Mouse (Mus musculus): Measurements from ENCODE around the gene Ibtk. TPM values are rescaled to one million over a fixed set of nuclear protein-coding genes. Genes with fewer than 3 reads are reported as not detected.

Ibtk gene
- polyA plus RNA-seq, 1 experiment from 2014 or later: 44.8 TPM

DNA sequence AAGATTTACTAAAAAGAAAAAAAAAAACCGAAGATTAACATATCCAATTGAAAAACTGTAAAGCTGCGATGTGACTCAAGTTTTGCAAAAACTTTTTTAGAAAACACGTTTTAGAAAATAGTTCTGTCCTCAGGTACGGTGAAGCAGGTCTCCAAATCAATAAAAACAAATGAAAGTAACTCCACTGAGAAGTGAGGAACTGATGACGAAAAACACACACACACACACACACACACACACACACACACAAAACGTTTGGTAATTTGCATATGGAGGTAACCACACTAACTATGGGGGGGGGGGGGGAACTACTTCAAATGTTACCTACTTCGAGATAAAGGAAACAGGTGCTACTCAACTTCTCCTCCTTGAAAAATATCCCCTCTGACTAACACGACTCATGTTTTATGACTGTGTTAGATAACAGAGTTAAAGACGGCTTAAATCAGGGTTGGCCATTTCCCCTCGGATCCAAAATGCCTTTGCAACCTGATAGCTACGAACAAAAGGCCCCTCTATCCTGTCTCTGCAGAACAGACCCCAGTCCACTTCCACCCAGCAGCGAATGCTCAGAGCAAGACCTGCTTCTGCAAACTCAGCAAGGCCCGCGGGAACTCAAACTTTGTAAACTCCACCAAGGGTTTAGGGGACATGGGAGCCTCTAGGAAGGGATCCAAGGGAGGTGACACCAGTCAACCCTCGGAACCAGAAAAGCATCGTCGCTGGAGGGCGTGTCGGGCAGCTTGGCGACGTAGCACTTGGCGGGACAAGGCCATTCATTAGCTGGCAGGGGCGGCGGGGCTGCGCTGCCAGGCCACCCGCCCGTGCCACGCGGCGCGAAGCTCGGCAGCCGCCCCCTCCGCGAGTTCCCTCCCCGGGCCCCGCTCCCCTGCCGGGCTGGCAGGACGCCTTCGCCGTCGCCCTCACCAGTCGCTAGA is 661 bp downstream of the Ibtk start:
- DNase-seq: peak; percentile 89

DNA sequence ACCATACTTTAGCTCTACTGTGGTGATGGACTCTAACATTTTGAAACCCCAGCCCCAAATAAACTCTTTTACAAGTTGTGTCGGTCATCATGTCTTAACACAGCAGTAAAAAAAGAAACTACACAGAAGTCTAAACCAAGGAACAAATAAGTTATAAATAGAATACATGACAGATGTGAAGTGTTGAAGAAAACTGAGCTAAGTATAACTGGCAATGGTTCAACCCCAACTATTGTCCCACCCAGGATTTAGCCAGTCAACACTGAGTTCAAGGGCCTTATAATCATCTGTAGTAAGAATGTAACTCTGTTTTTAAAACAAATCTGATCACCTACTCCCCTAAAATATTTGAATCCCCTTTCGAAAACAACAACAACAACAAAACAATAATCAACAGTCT is 3.6 kb downstream of the Ibtk start:
- WGBS: 73% methylated on average over 2 of the region's 2 CpGs
- Histone ChIP-seq H3K9me3 (ENCODE audit: low read depth, low read length) (no peaks in the 10 kb centered on the region), H3K4me2 (no peak overlapping the region), H3K36me3 (ENCODE audit: insufficient read depth) (peaks cover 25% of the 10 kb centered on the region), H3K4me1 (ENCODE audit: insufficient read depth) (peaks cover 4% of the 10 kb centered on the region; the same call in 1 of the 2 replicates), H3K9ac (no peak overlapping the region), H3K27me3 (ENCODE audit: insufficient read depth, low read length) (no peaks in the 10 kb centered on the region), H3K4me3 (ENCODE audit: low read depth, low read length) (no peak overlapping the region), H3K27ac (ENCODE audit: low read depth) (no peak overlapping the region)
- peak; percentile 36 for DNase-seq
- no peak for ATAC-seq (ENCODE audit: insufficient read depth)
- no peak for TF ChIP-seq CTCF (IDR thresholded peaks at IDR 0.05; ENCODE audit: low read depth)

More for the DNA sequence above, 661 bp downstream of the Ibtk start:
- peaks cover 4% of the 10 kb centered on the region; the same call in 1 of the 2 replicates for H3K36me3 ChIP-seq (ENCODE audit: insufficient read depth)
- peak overlapping the region; percentile 99 for H3K9ac ChIP-seq
- peak overlapping the region; percentile 92 for H3K4me3 ChIP-seq (ENCODE audit: low read depth, low read length)
- TF ChIP-seq CTCF (IDR thresholded peaks at IDR 0.05; ENCODE audit: low read depth): peak; percentile 28; the same call in 1 of the 2 replicates
- H3K4me2 ChIP-seq: peak overlapping the region; percentile 75
- 1% methylated on average over 43 of the region's 43 CpGs for WGBS
- no peaks in the 10 kb centered on the region for H3K9me3 ChIP-seq (ENCODE audit: low read depth, low read length)
- peak; percentile 80 for ATAC-seq (ENCODE audit: insufficient read depth)
- H3K4me1 ChIP-seq (ENCODE audit: insufficient read depth): peaks cover 4% of the 10 kb centered on the region; the same call in 1 of the 2 replicates
- peak overlapping the region; percentile 99 for H3K27ac ChIP-seq (ENCODE audit: low read depth)
- H3K27me3 ChIP-seq (ENCODE audit: insufficient read depth, low read length): no peaks in the 10 kb centered on the region

DNA sequence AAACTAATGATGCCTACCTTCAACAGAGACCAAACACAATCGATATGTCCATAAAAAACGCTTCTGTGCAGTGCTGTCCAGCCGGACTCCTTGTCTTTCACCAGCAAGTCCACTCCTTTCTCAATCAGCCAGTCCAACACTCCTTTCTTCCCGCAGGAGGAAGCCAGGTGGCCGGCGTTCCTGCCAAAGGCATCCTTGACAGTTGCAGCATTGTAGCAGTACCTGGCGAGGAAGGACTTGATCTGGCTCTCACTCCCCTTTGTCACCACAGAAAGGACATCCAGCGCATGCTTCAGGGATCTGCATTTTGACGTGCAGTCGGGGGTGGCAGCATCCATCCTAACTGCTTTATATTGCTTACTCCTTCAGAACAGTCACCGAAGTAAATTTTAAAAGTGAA is 5.8 kb downstream of the Ibtk start:
- Histone ChIP-seq H3K4me2 (no peak overlapping the region), H3K27me3 (ENCODE audit: insufficient read depth, low read length) (no peaks in the 10 kb centered on the region), H3K36me3 (ENCODE audit: insufficient read depth) (peaks cover 40% of the 10 kb centered on the region), H3K9me3 (ENCODE audit: low read depth, low read length) (no peaks in the 10 kb centered on the region), H3K4me3 (ENCODE audit: low read depth, low read length) (no peak overlapping the region), H3K9ac (no peak overlapping the region), H3K4me1 (ENCODE audit: insufficient read depth) (no peaks in the 10 kb centered on the region), H3K27ac (ENCODE audit: low read depth) (no peak overlapping the region)
- TF ChIP-seq CTCF (IDR thresholded peaks at IDR 0.05; ENCODE audit: low read depth): no peak
- DNase-seq (no peak), ATAC-seq (ENCODE audit: insufficient read depth) (no peak)
- WGBS: 70% methylated on average over 11 of the region's 11 CpGs

DNA sequence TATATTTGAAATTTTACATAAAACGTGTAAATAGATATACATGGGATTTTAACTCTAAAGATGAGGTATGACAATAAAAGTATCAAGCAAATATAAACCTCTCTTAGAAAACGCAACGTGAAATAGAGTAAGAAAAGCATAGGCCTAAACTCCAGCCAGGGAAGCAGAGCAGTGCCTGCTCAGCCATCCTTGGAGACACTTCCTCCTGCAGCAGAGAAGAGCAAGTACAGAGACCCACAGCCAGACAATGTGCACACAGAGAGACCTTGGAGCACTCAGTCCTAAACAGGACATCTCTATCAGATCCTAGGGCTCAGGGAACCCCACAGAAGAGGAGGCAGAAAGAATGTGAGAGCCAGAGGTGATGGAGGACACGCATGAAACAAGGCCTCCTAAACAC is 7.0 kb downstream of the Ibtk start:
- H3K9ac ChIP-seq: no peak overlapping the region
- no peaks in the 10 kb centered on the region for H3K27me3 ChIP-seq (ENCODE audit: insufficient read depth, low read length)
- no peak for TF ChIP-seq CTCF (IDR thresholded peaks at IDR 0.05; ENCODE audit: low read depth)
- no peak overlapping the region for H3K27ac ChIP-seq (ENCODE audit: low read depth)
- H3K4me1 ChIP-seq (ENCODE audit: insufficient read depth): no peaks in the 10 kb centered on the region
- peaks cover 51% of the 10 kb centered on the region for H3K36me3 ChIP-seq (ENCODE audit: insufficient read depth)
- DNase-seq (no peak), ATAC-seq (ENCODE audit: insufficient read depth) (no peak)
- no peak overlapping the region for H3K4me3 ChIP-seq (ENCODE audit: low read depth, low read length)
- H3K4me2 ChIP-seq: no peak overlapping the region
- no peaks in the 10 kb centered on the region for H3K9me3 ChIP-seq (ENCODE audit: low read depth, low read length)
- 86% methylated on average over 4 of the region's 4 CpGs for WGBS

DNA sequence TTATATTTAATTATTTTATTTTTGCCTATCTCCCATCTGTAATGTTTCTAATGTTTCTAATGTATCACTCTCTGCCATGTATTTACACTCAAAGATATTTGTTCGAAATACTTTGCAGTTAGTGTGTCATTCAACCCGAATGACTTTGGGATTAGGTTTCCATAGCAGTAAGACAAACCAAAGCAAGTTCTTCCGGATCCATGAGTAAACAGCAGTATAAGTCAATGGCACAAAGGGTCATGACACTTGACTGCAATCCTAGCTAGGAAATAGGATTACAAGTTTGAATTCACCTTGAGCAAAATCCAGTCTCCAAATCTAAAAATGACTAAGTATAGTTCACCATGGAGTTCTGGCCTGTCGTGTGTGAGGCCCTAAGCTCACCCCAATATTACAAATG is 9.9 kb downstream of the Ibtk start:
- Histone ChIP-seq H3K4me3 (ENCODE audit: low read depth, low read length) (no peak overlapping the region), H3K36me3 (ENCODE audit: insufficient read depth) (peaks cover 69% of the 10 kb centered on the region), H3K4me1 (ENCODE audit: insufficient read depth) (no peaks in the 10 kb centered on the region), H3K4me2 (no peak overlapping the region), H3K9ac (no peak overlapping the region), H3K9me3 (ENCODE audit: low read depth, low read length) (no peaks in the 10 kb centered on the region), H3K27me3 (ENCODE audit: insufficient read depth, low read length) (no peaks in the 10 kb centered on the region), H3K27ac (ENCODE audit: low read depth) (no peak overlapping the region)
- DNase-seq (no peak), ATAC-seq (ENCODE audit: insufficient read depth) (no peak)
- WGBS: 76% methylated on average over 4 of the region's 4 CpGs
- no peak for TF ChIP-seq CTCF (IDR thresholded peaks at IDR 0.05; ENCODE audit: low read depth)

DNA sequence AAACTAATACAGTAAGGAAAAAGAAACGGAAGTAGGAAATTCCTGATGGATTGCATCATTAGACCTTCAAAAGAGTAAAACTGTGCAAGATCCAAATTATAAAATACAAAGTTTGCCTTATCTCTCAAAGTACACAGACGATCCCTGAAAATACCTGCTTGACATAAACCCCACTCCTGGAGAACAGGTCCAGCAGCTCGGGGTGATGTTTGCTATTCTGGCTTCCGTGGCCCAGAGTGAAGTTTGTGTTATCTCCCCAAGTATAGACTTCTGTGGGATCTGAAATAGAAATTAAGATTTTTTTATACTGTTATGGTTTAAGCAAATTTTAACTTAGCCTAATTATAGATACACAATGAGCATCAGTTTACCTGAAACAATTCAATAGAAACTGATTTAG is 14.3 kb downstream of the Ibtk start:
- WGBS: 61% methylated on average over 4 of the region's 4 CpGs
- H3K4me2 ChIP-seq: no peak overlapping the region
- no peak for TF ChIP-seq CTCF (IDR thresholded peaks at IDR 0.05; ENCODE audit: low read depth)
- no peaks in the 10 kb centered on the region for H3K27me3 ChIP-seq (ENCODE audit: insufficient read depth, low read length)
- DNase-seq (peak; percentile 25), ATAC-seq (ENCODE audit: insufficient read depth) (no peak)
- no peaks in the 10 kb centered on the region for H3K4me1 ChIP-seq (ENCODE audit: insufficient read depth)
- H3K27ac ChIP-seq (ENCODE audit: low read depth): no peak overlapping the region
- no peak overlapping the region for H3K9ac ChIP-seq
- H3K9me3 ChIP-seq (ENCODE audit: low read depth, low read length): no peaks in the 10 kb centered on the region
- no peak overlapping the region for H3K4me3 ChIP-seq (ENCODE audit: low read depth, low read length)
- H3K36me3 ChIP-seq (ENCODE audit: insufficient read depth): peaks cover 84% of the 10 kb centered on the region

DNA sequence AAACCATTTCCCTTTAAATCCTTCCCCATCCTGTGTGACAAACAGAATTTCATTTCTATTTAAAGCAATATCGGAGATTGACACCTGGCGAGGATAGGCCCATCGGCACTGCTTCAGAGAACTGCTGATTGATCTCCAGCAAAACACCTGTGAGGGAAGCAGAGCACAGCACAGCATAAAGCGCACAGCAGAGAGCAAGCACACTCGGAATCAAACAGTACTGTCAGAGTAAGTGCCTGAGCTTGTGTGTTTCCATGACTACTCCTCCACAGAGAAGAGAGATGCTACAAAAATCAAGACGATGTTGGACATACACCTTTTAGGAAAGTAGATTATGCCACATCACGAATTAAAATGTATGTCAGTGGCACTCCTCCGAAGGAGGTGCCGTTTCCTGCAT is 25.1 kb downstream of the Ibtk start:
- TF ChIP-seq CTCF (IDR thresholded peaks at IDR 0.05; ENCODE audit: low read depth): no peak
- no peak overlapping the region for H3K4me2 ChIP-seq
- WGBS: 91% methylated on average over 9 of the region's 9 CpGs
- no peak for DNase-seq
- H3K4me1 ChIP-seq (ENCODE audit: insufficient read depth): no peaks in the 10 kb centered on the region
- no peak for ATAC-seq (ENCODE audit: insufficient read depth)
- H3K27me3 ChIP-seq (ENCODE audit: insufficient read depth, low read length): no peaks in the 10 kb centered on the region
- H3K9ac ChIP-seq: no peak overlapping the region
- H3K36me3 ChIP-seq (ENCODE audit: insufficient read depth): peaks cover 85% of the 10 kb centered on the region
- no peaks in the 10 kb centered on the region for H3K9me3 ChIP-seq (ENCODE audit: low read depth, low read length)
- H3K27ac ChIP-seq (ENCODE audit: low read depth): no peak overlapping the region
- H3K4me3 ChIP-seq (ENCODE audit: low read depth, low read length): no peak overlapping the region

Data from lung, embryonic 14.5 days (tissue).